Mouse (Mus musculus): ENCODE data around the gene Nkain2.

- TF ChIP-seq CTCF (IDR thresholded peaks at IDR 0.05; ENCODE audit: insufficient read depth, low read depth, low read length), result no peak
- no peak for TF ChIP-seq POLR2A (IDR thresholded peaks at IDR 0.05; ENCODE audit: insufficient read depth, low read depth, low read length)
Measured at GRCm38 (mm10) chr10:32414228-32414627, 476.0 kb downstream of the Nkain2 start.

Measured in olfactory bulb, adult 2 months (tissue).